Mouse (Mus musculus): ENCODE results near the gene Setd6. TPM values are rescaled to one million over a fixed set of nuclear protein-coding genes. Genes with fewer than 3 reads are reported as not detected.

Gene Setd6
- 18.6 and 20.9 TPM in 2 replicates for polyA plus RNA-seq (2014; fragmentation: Nextera tagmentation; extraction: Ambion mirVana)

GRCm38 (mm10) chr8:95715676-95716531, at the start of gene Setd6:
Setd6 (plus strand) TSS chr8:95715881.
- ATAC-seq (replicated peaks; ENCODE audit: insufficient number of reproducible peaks, low FRiP score, low TSS enrichment) = peak; percentile 78
- no peaks in the 10 kb centered on the region for H3K9me3 ChIP-seq (replicated peaks; ENCODE audit: control insufficient read depth, low read length)
- under 1% methylated on average over 79 of the region's 79 CpGs for WGBS (ENCODE audit: insufficient replicate concordance)
- H3K4me2 ChIP-seq = peak within 1 kb of the TSS; percentile 93
- no peaks in the 10 kb centered on the region for H3K27me3 ChIP-seq (ENCODE audit: control insufficient read depth, insufficient read depth, low read length)
- H3K9ac ChIP-seq (ENCODE audit: low read depth, low read length) = peak within 1 kb of the TSS; percentile 89
- H3K27ac ChIP-seq (ENCODE audit: low read depth, low read length) = peak within 1 kb of the TSS; percentile 82
- H3K4me1 ChIP-seq (ENCODE audit: control insufficient read depth, insufficient read depth, low read length) = peaks cover 13% of the 10 kb centered on the region
- peaks cover 5% of the 10 kb centered on the region; the same call in 1 of the 2 replicates for H3K36me3 ChIP-seq (ENCODE audit: control insufficient read depth, insufficient read depth, low read length)
- peak within 1 kb of the TSS; percentile 82 for H3K4me3 ChIP-seq (ENCODE audit: low read depth, low read length)

DNA sequence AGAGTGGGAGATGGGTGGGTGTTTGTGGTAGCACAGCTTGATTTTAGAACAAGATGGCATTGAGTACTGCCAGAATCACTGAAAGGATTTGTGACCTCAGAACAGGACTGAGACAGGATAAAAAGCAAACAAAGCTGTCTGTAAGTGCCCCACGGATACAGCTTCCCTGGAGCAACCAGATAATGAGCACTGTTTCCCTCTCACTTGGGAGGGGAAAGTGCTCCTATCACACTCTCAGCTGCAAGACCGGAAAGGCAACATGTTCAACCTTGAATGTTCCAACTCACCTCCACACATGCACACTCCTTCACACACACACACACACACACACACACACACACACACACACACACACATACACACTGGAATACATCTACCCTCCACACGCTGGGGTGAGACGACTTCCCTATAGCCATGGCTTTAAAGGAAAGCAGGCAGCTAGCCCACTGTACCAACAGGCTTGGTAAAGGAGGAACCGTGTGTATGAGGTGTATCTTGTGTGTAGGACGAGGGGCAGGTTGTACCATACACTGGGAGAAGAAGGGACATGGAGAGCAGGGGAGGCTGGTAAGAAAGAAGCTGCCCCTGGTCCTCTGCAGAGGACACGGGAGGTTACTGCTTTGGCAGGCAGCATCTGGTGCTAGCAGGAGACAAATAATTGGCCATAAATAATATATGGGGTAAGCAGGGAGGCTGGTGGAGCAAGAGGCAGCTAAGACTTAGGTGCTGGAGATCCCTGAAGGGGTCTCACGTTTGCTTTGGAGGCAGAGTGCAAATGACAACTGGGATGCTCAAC, 47.3 kb upstream of the Setd6 start:
- 44% methylated on average over 8 of the region's 8 CpGs for WGBS (ENCODE audit: insufficient replicate concordance)
- Histone ChIP-seq H3K27me3 (ENCODE audit: control insufficient read depth, insufficient read depth, low read length) (no peaks in the 10 kb centered on the region), H3K4me1 (ENCODE audit: control insufficient read depth, insufficient read depth, low read length) (peaks cover 6% of the 10 kb centered on the region; the same call in 1 of the 2 replicates), H3K9me3 (replicated peaks; ENCODE audit: control insufficient read depth, low read length) (no peaks in the 10 kb centered on the region), H3K36me3 (ENCODE audit: control insufficient read depth, insufficient read depth, low read length) (no peaks in the 10 kb centered on the region), H3K4me3 (ENCODE audit: low read depth, low read length) (no peak overlapping the region), H3K9ac (ENCODE audit: low read depth, low read length) (no peak overlapping the region), H3K27ac (ENCODE audit: low read depth, low read length) (no peak overlapping the region), H3K4me2 (no peak overlapping the region)
- no peak for ATAC-seq (replicated peaks; ENCODE audit: insufficient number of reproducible peaks, low FRiP score, low TSS enrichment)

DNA sequence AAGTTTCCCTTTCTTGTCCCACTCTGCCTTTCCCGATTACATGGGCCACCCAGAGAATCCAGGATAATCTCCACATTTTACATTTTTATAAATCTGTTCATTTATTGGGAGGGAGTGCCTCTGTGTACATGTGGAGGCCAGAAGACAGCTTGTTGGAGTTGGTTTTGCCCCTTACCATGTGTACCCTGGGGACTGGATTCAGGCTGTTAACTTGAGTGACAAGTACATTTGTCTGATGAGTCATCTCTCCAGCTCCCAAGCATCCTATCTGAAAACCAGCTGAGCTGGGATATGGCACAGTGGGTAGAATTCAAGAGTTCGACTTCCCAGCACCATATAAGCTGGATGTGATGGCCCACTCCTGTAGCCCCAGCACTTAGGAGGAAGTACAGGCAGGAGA, 45.7 kb upstream of the Setd6 start:
- Histone ChIP-seq H3K27me3 (ENCODE audit: control insufficient read depth, insufficient read depth, low read length) (peaks cover 8% of the 10 kb centered on the region; the same call in 1 of the 2 replicates), H3K9me3 (replicated peaks; ENCODE audit: control insufficient read depth, low read length) (no peaks in the 10 kb centered on the region), H3K27ac (ENCODE audit: low read depth, low read length) (no peak overlapping the region), H3K9ac (ENCODE audit: low read depth, low read length) (no peak overlapping the region), H3K4me1 (ENCODE audit: control insufficient read depth, insufficient read depth, low read length) (no peaks in the 10 kb centered on the region), H3K36me3 (ENCODE audit: control insufficient read depth, insufficient read depth, low read length) (no peaks in the 10 kb centered on the region), H3K4me3 (ENCODE audit: low read depth, low read length) (no peak overlapping the region), H3K4me2 (no peak overlapping the region)
- WGBS (ENCODE audit: insufficient replicate concordance) = 69% methylated on average over 2 of the region's 2 CpGs
- no peak for ATAC-seq (replicated peaks; ENCODE audit: insufficient number of reproducible peaks, low FRiP score, low TSS enrichment)

DNA sequence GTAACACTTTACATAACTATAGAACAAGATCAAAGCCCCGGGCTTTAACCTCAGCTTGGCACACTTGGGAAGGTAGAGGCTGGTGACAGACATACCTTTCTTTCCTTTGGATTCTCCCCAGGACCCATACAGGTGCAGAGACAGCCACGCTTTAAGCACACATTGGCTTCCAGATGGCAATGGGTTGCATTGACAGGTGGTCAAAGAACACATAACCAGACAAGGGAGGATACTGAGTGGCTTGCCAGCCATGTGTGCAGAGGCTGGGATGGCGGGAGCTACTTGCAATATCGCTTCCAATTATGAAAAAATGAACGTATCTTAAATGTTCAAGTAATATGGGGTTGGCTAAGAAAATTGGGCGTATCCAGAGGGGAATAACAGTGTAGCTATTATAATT, 43.8 kb upstream of the Setd6 start:
- Histone ChIP-seq H3K4me1 (ENCODE audit: control insufficient read depth, insufficient read depth, low read length) (peaks cover 2% of the 10 kb centered on the region; the same call in 1 of the 2 replicates), H3K36me3 (ENCODE audit: control insufficient read depth, insufficient read depth, low read length) (no peaks in the 10 kb centered on the region), H3K4me2 (no peak overlapping the region), H3K4me3 (ENCODE audit: low read depth, low read length) (no peak overlapping the region), H3K27me3 (ENCODE audit: control insufficient read depth, insufficient read depth, low read length) (peaks cover 26% of the 10 kb centered on the region), H3K9ac (ENCODE audit: low read depth, low read length) (no peak overlapping the region), H3K27ac (ENCODE audit: low read depth, low read length) (no peak overlapping the region), H3K9me3 (replicated peaks; ENCODE audit: control insufficient read depth, low read length) (no peaks in the 10 kb centered on the region)
- no peak for ATAC-seq (replicated peaks; ENCODE audit: insufficient number of reproducible peaks, low FRiP score, low TSS enrichment)
- whole genome bisulfite sequencing (ENCODE audit: insufficient replicate concordance) = 75% methylated on average over 6 of the region's 6 CpGs

- no peak for ATAC-seq (replicated peaks; ENCODE audit: insufficient number of reproducible peaks, low FRiP score, low TSS enrichment)
- H3K4me3 ChIP-seq (ENCODE audit: low read depth, low read length) = no peak overlapping the region
- no peaks in the 10 kb centered on the region for H3K9me3 ChIP-seq (replicated peaks; ENCODE audit: control insufficient read depth, low read length)
- H3K27me3 ChIP-seq (ENCODE audit: control insufficient read depth, insufficient read depth, low read length) = peaks cover 35% of the 10 kb centered on the region
- H3K27ac ChIP-seq (ENCODE audit: low read depth, low read length) = no peak overlapping the region
- H3K9ac ChIP-seq (ENCODE audit: low read depth, low read length) = no peak overlapping the region
- H3K4me2 ChIP-seq = no peak overlapping the region
- H3K36me3 ChIP-seq (ENCODE audit: control insufficient read depth, insufficient read depth, low read length) = no peaks in the 10 kb centered on the region
- 57% methylated on average over 5 of the region's 5 CpGs for WGBS (ENCODE audit: insufficient replicate concordance)
- peaks cover 2% of the 10 kb centered on the region for H3K4me1 ChIP-seq (ENCODE audit: control insufficient read depth, insufficient read depth, low read length)
Observed at GRCm38 (mm10) chr8:95672811-95673210, 42.9 kb upstream of the Setd6 start.

GRCm38 (mm10) chr8:95676631-95677030, 39.0 kb upstream of the Setd6 start, which contains the start of gene Ndrg4:
Ndrg4 (plus strand) TSS chr8:95676980.
- H3K27ac ChIP-seq (ENCODE audit: low read depth, low read length) = no peak within 1 kb of the TSS
- no peak for ATAC-seq (replicated peaks; ENCODE audit: insufficient number of reproducible peaks, low FRiP score, low TSS enrichment)
- peak within 1 kb of the TSS; percentile 58 for H3K4me3 ChIP-seq (ENCODE audit: low read depth, low read length)
- peak within 1 kb of the TSS; percentile 66 for H3K9ac ChIP-seq (ENCODE audit: low read depth, low read length)
- H3K4me1 ChIP-seq (ENCODE audit: control insufficient read depth, insufficient read depth, low read length) = peaks cover 2% of the 10 kb centered on the region
- H3K36me3 ChIP-seq (ENCODE audit: control insufficient read depth, insufficient read depth, low read length) = no peaks in the 10 kb centered on the region
- peak within 1 kb of the TSS; percentile 77 for H3K4me2 ChIP-seq
- H3K27me3 ChIP-seq (ENCODE audit: control insufficient read depth, insufficient read depth, low read length) = peaks cover 62% of the 10 kb centered on the region
- 33% methylated on average over 9 of the region's 9 CpGs for WGBS (ENCODE audit: insufficient replicate concordance)
- no peaks in the 10 kb centered on the region for H3K9me3 ChIP-seq (replicated peaks; ENCODE audit: control insufficient read depth, low read length)

DNA sequence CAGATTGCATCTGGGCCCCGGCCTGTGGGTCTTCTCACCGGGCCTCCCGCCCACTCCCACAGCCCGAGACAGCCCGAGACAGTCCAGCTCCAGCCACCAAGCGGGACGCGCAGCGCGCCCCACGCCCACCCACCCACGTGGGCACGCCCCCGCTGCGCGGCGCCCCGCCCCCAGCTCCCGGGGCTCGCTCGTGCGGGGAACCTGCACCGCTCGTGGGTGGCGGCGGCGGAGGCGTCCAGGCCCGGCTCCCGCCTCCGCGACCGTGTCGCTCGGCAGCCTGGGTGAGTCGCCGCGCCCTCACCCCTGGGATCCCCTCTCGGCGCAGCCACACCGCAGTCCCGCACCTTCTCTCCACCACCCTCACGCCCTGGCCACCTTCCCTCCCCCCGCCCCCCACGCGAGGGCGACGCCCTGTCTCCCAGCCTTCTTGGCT, 38.1 kb upstream of the Setd6 start:
- Histone ChIP-seq H3K9ac (ENCODE audit: low read depth, low read length) (peak overlapping the region; percentile 66), H3K9me3 (replicated peaks; ENCODE audit: control insufficient read depth, low read length) (no peaks in the 10 kb centered on the region), H3K4me3 (ENCODE audit: low read depth, low read length) (peak overlapping the region; percentile 58), H3K27ac (ENCODE audit: low read depth, low read length) (no peak overlapping the region), H3K27me3 (ENCODE audit: control insufficient read depth, insufficient read depth, low read length) (peaks cover 62% of the 10 kb centered on the region), H3K4me2 (peak overlapping the region; percentile 77), H3K4me1 (ENCODE audit: control insufficient read depth, insufficient read depth, low read length) (peaks cover 2% of the 10 kb centered on the region), H3K36me3 (ENCODE audit: control insufficient read depth, insufficient read depth, low read length) (no peaks in the 10 kb centered on the region)
- peak; percentile 40 for ATAC-seq (replicated peaks; ENCODE audit: insufficient number of reproducible peaks, low FRiP score, low TSS enrichment)
- WGBS (ENCODE audit: insufficient replicate concordance) = 1% methylated on average over 30 of the region's 48 CpGs

- under 1% methylated on average over 55 of the region's 70 CpGs for WGBS (ENCODE audit: insufficient replicate concordance)
- Histone ChIP-seq H3K36me3 (ENCODE audit: control insufficient read depth, insufficient read depth, low read length) (no peaks in the 10 kb centered on the region), H3K4me1 (ENCODE audit: control insufficient read depth, insufficient read depth, low read length) (peaks cover 2% of the 10 kb centered on the region), H3K4me3 (ENCODE audit: low read depth, low read length) (peak overlapping the region; percentile 58), H3K9ac (ENCODE audit: low read depth, low read length) (peak overlapping the region; percentile 66), H3K27ac (ENCODE audit: low read depth, low read length) (no peak overlapping the region), H3K9me3 (replicated peaks; ENCODE audit: control insufficient read depth, low read length) (no peaks in the 10 kb centered on the region), H3K4me2 (peak overlapping the region; percentile 77), H3K27me3 (ENCODE audit: control insufficient read depth, insufficient read depth, low read length) (peaks cover 62% of the 10 kb centered on the region)
- peak; percentile 19; the same call in 1 of the 2 replicates for ATAC-seq (replicated peaks; ENCODE audit: insufficient number of reproducible peaks, low FRiP score, low TSS enrichment)
Observed at GRCm38 (mm10) chr8:95678024-95678611, 37.6 kb upstream of the Setd6 start.
